Mouse (Mus musculus) gastrocnemius, postnatal 14 days (tissue): Measurements from ENCODE around the gene Tescl. TPM values are rescaled to one million over a fixed set of nuclear protein-coding genes. Genes with fewer than 3 reads are reported as not detected.

Source experiments
- microRNA-seq, 2 experiments: library from miRNA; unstranded; fragments of <30 nt; microRNA quantifications; one replicate each; pipeline ENCODE4 v1.2.0; 2021
- total RNA-seq, 2 experiments: library from RNA; stranded (reverse); gene quantifications; 2 replicates each; pipeline ENCODE4 v1.2.3; 2021

The Tescl gene
- total RNA-seq, 2 experiments from 2014 or later: not detected

Small RNA genes within 50 kb of the gene (microRNA-seq; reads per million reads assigned to microRNA genes)
- gene Gm27592: 0 reads per million in 2 experiments

Other genes starting within 250 kb of the Tescl start
- 1 to 10 TPM; 2.7 to 3.5 TPM for gene Zfp112, start 221.6 kb downstream of the Tescl start, total RNA-seq
- gene Zfp235, start 199.8 kb downstream of the Tescl start, total RNA-seq: 1 to 10 TPM; 3.8 to 4.0 TPM
- under 1 TPM in 1 of 2 experiments, not detected in 1; 0.51 TPM for gene Zfp114, start 158.9 kb downstream of the Tescl start, total RNA-seq
- 1 to 10 TPM; 3.6 to 4.7 TPM for gene Zfp111, start 122.5 kb downstream of the Tescl start, total RNA-seq
- 1 to 10 TPM; 1.5 to 1.7 TPM for gene Zfp109, start 96.4 kb downstream of the Tescl start, total RNA-seq
- 1 to 10 TPM; 1.4 TPM for gene Zfp108, start 79.1 kb downstream of the Tescl start, total RNA-seq
- 1 to 10 TPM; 3.0 to 3.7 TPM for gene Zfp93, start 63.5 kb downstream of the Tescl start, total RNA-seq
- 1 to 10 TPM; 2.6 to 3.8 TPM for gene Zfp61, start 32.7 kb downstream of the Tescl start, total RNA-seq
- 1 to 10 TPM; 1.7 to 2.4 TPM for gene Zfp94, start 17.3 kb downstream of the Tescl start, total RNA-seq
- gene Lypd5, start 15.3 kb upstream of the Tescl start, total RNA-seq: not detected
- under 1 TPM; 0.29 to 0.33 TPM for gene Kcnn4, start 36.3 kb upstream of the Tescl start, total RNA-seq
- gene Smg9, start 65.7 kb upstream of the Tescl start, total RNA-seq: 1 to 10 TPM; 9.2 to 9.5 TPM
- gene Irgc1, start 118.4 kb upstream of the Tescl start, total RNA-seq: under 1 TPM in 1 of 2 experiments, not detected in 1; 0.12 TPM
- gene Plaur, start 128.5 kb upstream of the Tescl start, total RNA-seq: 1 to 10 TPM in 1 of 2 experiments, under 1 TPM in 1; 0.84 to 1.2 TPM
- 10 to 100 TPM in 1 of 2 experiments, 1 to 10 TPM in 1; 5.3 to 17.7 TPM for gene Cadm4, start 148.1 kb upstream of the Tescl start, total RNA-seq
- 1 to 10 TPM; 6.4 to 8.3 TPM for gene Zfp428, start 173.1 kb upstream of the Tescl start, total RNA-seq
- not detected for gene AC161166.1, start 178.5 kb upstream of the Tescl start, total RNA-seq
- 10 to 100 TPM; 10.5 to 12.8 TPM for gene Irgq, start 196.8 kb upstream of the Tescl start, total RNA-seq
- not detected for gene Pinlyp, start 212.2 kb upstream of the Tescl start, total RNA-seq
- 10 to 100 TPM; 16.5 to 18.5 TPM for gene Xrcc1, start 212.4 kb upstream of the Tescl start, total RNA-seq